Mouse (Mus musculus) liver, embryonic 14.5 days (tissue): ENCODE measurements at regions not wholly inside any gene's neighbourhood (a gene's known extent, or its start where the extent isn't known, plus 50 kb on each side); places are given as distances from the start of the nearest gene placed in this dataset.

Source experiments
- CTCF ChIP-seq: IDR thresholded peaks from 2 replicates; pipeline ENCODE4 v1.5.1; 2016; ENCODE audit warnings: antibody characterized with exemption, low read depth, control low read depth
- EP300 ChIP-seq: IDR thresholded peaks from 2 replicates; pipeline ENCODE4 v1.6.1; 2016; ENCODE audit warnings: antibody characterized with exemption, low read depth

GRCm38 (mm10) chr12:9212211-9212610 is 182.4 kb downstream of the Ttc32 start:
- TF ChIP-seq CTCF (no peak), EP300 (no peak)
